Mouse (Mus musculus) MN1 (cell line): Measurements from ENCODE around the gene Gli1.

Experiments used
- DNase-seq: peaks from one replicate; pipeline ENCODE4 v3.0.0-alpha.2; 2016; ENCODE audit warnings: low spot score

Gene Gli1

DNA sequence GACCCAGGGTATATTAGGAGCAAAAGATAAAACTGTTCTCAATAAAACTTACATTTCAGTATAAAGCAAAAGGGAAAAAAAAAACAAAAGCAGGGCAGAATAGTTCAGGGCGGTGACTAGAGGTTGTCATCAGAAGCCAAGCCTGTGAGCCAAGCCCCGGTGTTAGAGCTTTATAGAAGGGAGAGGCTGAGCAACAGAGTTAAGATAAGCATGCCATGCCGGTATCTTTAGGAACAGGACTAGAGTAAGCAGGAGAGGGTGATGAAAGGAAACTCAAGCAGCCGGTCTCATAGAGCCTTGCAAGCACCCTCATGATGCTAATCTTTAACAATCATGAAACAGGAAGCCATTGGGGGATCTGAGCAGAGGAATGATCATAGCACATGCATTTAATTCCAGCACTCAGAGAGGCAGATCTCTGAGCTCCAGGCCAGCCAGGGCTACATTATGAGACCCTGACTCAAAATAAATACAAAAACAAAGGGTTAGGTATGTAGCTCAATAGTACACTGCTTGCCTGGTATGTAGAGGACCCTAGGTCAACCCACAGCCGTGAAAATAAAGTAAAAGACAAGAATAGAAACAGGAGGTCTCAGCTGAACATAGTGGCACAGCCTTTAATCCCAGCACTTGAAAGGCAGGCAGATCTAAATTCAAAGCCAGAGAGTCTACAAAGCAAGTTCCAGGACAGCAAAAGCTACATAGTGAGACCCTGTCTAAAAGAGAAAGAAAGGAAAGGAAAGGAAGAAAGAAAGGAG is 49.7 kb downstream of the Gli1 start:
- DNase-seq: peak; percentile 54

DNA sequence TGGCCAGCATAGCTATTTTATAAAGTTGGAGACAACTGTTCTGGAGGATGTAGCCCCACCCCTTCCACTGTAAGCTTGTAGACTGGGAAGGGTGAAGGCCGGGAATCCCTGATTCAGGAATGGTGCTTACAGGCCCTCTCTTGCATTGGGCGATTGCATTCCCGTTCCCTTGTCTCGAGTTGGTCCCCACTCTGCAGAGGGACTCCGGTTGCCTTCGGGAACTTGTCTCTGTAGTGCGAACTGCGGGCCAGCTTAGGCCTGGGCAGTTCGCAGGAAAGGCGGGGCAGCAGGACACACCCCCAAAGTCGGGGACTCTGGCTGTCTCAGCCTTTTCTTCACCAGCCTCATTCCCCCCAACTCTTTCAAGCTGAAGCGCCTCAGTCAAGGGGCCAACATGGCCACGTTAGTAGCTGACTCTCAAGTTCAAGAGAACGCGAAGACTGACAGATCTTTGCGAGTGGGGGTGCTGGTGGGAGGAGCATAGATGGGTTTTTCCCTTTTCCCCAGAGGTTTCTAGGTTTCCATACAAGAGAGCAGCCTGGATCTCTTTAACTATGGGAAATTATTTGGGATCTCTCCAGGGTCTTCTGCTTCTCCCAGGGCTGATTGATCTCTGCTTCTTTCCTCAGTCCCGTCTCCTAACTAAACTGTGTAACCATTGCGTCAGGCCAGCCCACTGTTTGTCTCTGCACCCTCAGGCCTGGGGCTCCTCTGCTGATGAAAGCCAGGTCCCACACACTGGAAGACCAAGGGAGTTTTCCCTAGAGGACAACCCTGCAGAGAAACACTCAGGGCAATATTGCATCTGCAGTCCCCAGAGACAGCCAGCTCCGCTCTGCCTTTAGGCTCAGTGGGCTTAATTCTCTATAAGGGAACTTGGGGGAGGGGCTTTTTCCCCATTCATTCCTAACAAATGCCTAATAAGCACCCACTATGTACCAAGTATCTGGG is 50.6 kb downstream of the Gli1 start:
- DNase-seq: peak; percentile 94

- peak; percentile 100 for DNase-seq
These were observed 51.4 kb downstream of the Gli1 start for GRCm38 (mm10) chr10:127290307-127290929.

DNA sequence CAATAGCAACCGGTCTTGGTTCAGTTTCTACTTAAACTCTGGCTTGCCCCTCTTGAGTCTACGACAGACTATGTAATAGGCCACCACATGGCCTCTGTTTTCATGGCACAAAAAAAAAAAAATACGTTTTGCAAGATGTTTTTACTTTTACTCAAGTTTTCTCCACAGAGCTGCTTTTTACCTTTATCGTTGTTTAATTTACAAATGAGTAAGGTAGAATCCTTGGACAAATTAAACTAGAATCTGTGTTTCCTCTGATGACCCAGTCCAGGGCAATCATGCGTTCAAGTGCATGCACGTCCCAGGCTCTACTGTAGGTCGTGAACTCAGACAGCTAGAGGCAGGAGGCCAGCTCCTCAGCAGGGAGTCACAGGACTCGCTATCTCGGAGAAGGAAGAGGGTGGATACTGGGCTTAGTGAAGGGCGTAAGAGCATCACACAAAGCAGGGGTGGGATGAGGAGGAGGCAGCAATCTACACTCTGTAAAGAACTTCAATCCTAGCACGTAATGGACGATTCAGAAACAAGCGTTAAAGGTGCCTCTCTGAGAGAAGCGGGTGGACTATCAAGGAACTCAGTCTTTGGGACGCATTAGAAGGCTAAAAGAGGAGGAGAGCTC is 52.1 kb downstream of the Gli1 start:
- peak; percentile 84 for DNase-seq

DNA sequence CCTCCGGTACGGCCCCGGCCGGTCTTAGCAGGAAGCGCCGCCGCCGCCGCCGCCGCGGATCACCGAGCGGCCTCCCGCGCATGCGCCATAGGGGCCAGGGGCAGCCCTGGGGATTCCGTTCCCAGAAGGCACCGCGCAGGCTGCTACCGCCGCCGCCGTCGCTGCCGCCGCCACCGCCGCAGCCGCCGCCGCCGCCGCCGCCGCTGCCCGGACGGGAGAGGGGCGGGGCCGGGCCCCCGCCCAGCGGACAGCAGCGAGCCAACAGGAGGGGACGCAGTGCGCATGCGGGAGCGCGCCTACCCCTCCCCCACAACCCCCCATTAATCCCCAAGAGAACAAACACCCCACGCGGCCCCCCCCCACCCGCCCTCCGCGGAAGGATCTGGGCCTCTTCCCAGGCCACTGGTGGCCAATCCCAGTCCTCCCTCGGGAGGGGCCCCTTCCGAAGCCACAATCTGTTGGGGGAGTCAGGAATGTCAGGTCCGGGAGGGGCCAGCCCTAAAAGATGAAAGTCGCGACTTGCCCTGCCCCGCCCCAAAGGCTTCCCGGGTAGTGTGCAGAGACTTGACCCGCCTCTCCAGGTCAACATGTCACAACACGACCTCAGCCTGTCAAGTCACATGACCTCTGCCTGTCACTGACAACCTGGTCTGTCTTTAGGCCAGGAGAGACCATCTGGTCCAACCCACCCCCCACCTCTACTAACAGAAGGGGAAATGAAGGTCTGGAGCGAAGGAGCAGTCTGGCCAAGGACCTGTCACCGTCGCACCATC is 52.8 kb downstream of the Gli1 start, which contains the start of gene Mbd6:
Gene Mbd6, minus strand, starts transcription at position 219 of the 773 bp plus-strand sequence.
- DNase-seq: peak; percentile 97

DNA sequence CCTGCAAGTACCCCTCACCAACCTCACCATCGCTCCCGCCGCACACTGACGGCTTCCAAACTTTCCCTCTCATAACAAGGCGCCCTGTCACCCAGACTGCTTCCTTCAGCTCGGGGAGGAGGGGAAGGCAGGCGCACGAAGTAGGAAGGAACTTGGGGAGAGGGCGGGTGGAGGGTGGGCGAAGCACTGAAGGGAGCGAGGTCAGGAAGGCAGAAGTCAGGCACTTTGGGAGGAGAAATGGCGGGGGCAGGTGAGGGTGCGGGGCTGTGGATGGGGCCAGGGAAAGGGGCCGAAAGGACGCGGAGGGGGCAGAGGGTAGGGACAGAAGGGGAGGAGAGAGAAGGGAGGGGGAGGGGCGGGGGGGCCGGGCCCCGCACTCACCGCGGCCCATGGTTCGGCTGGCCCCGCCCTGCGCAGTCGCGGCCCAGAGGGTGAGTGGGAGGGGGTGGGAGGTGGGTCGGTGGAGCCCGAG is 53.4 kb downstream of the Gli1 start:
- DNase-seq: peak; percentile 78

GRCm38 (mm10) chr10:127287936-127288293 is 53.9 kb downstream of the Gli1 start:
- DNase-seq: no peak

DNA sequence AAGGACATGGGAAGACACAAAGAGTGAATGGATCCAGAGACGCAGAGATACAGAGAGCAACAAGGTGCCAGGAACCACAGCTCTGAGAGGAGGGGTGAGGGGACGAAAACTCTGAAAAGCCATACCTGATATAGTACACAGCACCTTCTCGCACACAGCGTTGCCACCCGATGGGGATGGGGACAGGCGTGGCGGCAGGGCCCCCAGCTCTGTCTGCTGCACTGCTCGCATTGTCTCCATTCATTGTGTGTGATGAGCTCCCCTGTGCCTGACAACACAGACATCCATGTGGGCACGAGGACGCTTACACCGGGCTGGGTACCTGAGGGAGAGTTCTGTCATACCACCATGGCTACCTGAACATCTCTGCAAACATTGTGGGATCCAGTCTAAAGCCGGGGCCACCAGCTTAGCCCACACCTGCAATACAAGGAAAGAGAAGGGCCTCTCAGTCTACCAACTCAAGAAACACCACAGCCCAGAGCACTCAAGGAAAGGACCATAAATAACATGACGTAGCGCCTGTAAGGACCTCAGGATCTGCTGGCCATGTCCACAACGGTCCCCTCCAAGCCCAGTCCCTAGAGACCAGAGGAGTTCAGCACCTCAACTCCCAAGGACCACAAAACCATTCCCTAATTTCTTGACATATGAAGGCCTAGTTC is 54.4 kb downstream of the Gli1 start:
- peak; percentile 63 for DNase-seq

DNA sequence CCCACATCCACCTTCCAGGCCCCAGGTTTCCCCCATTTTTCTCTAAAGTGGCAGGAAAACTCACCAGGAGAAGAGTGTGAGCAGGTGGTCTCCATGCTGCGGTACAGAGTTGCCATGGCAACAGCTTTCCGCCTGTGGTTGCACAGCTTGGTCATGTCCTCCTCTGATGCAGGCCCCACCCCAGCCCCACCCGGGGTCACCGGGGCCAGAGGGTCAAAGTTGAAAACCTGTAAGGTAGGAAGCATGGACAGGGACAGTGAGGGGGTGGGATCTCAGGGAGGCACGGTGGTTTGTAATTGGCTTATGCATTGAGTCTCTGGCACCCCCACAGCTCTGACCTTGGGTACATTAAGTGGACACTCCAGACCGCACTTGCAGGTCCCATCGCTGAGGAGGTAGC is 55.0 kb downstream of the Gli1 start:
- DNase-seq: no peak

DNA sequence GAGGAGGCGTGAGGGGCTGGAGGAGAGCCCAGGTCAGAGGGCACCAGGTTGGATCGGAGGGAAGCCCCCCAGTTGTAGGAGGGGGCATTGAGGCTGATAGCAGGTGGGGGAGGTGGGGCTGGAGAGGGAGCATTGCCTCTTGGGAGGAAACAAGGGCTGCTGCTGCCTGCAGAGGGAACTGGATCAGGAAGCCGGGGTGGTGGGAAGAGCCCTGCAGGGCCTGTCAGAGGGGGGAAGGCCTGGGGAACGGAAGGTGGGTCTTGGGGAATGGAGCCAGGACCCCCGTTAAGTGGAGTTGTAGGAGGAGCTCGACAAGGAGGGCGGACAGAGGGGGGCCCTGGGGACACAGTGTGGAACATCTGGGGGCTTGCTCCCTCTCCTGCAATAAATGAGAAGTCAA is 55.6 kb downstream of the Gli1 start:
- no peak for DNase-seq

DNA sequence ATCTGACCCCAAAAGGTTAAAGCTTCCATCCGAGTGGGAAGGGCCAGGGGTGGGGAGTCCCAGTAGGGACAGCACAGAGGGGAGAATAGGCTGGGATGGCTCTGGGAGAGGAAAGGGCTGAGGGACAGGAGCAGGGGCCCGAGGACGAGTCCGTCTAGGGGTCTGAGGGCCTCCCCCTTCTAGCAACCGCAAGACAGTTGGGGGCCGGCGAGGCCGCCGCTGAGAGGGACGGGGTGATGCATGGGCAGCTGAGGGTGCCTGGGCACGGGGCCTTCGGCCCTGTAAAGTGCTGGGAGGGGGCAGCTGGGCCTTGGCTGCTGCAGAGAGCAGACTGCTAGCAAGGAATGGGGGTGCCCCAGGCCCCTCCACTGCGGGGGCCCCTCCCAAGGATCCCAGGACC is 56.1 kb downstream of the Gli1 start:
- no peak for DNase-seq

DNA sequence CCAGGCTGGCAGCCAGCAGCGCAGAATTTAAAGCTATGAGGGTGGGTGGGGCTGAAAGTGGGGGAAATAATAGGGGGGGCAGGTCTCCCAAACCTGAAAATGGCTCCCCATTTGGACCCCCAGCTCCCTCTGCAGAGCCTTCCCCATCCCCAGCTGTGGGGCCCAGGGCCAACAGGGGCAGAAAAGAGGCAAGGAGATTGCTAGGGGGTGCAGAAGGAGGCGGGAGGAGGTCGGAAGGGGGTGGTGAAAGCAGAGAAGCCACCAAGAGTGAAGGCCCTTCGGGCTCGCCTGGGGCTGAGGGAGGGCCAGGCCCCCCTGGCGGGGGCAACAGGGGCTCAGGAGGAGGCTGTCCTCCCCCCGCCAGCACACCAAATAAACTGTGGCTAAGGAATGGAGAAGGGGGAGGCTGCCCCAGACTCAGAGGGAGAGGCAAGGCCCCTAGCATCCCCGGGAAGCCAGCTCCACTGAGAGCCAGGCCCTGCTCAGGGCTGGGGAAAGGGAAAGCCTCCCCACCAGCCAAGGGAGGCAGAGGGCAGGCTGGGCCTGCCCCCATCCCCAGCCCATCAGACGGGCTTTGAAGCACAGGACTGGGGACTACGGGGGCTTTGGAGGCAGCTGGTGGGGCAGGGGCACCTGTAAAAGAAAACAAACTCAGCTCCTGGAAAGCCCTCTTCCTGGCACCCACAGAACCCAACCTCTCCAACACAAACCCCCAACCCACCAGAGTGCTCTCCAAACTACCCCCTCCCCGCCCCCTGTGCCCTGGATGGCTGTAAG is 56.9 kb downstream of the Gli1 start:
- DNase-seq: no peak

GRCm38 (mm10) chr10:127284105-127284622 is 57.6 kb downstream of the Gli1 start:
- DNase-seq: no peak

- DNase-seq: no peak
These were observed 59.1 kb downstream of the Gli1 start for GRCm38 (mm10) chr10:127282620-127283215.

GRCm38 (mm10) chr10:127281316-127281715 is 60.5 kb downstream of the Gli1 start:
- DNase-seq: no peak
